Mouse (Mus musculus) adrenal gland, adult 8-10 months (tissue): ENCODE results near the gene Podxl. TPM values are rescaled to one million over a fixed set of nuclear protein-coding genes. Genes with fewer than 3 reads are reported as not detected.
"Not testable (repeated sequence)": the region's sequence is repeated elsewhere in the genome, so short reads cannot be mapped to it uniquely, and the experiment has no call there.

Source experiments
- DNase-seq: peaks from one replicate; pipeline ENCODE4 v3.0.0; 2022
- total RNA-seq, 4 experiments: library from RNA; stranded (reverse); gene quantifications; 2 replicates each; pipeline ENCODE4 v1.2.4; 2022

Gene Podxl
- total RNA-seq, 4 experiments from 2014 or later, result 37.3 to 73.1 (median 61.3) TPM

GRCm38 (mm10) chr6:31564901-31565391, 1.2 kb upstream of the Podxl start:
- DNase-seq, result no peak

- no peak for DNase-seq
Observed at GRCm38 (mm10) chr6:31564182-31564531, 376 bp upstream of the Podxl start.

GRCm38 (mm10) chr6:31562371-31563080, 1.3 kb downstream of the Podxl start:
- no peak for DNase-seq

- DNase-seq, result not testable (repeated sequence)
Observed at GRCm38 (mm10) chr6:31561948-31562347, 1.8 kb downstream of the Podxl start.

GRCm38 (mm10) chr6:31560138-31560959, 3.4 kb downstream of the Podxl start:
- DNase-seq, result no peak

GRCm38 (mm10) chr6:31556460-31557100, 7.2 kb downstream of the Podxl start:
- DNase-seq, result no peak

GRCm38 (mm10) chr6:31550876-31551532, 12.8 kb downstream of the Podxl start:
- no peak for DNase-seq

GRCm38 (mm10) chr6:31549361-31550051, 14.3 kb downstream of the Podxl start:
- peak; percentile 74 for DNase-seq

GRCm38 (mm10) chr6:31544318-31544717, 19.5 kb downstream of the Podxl start:
- DNase-seq, result no peak

GRCm38 (mm10) chr6:31540018-31540417, 23.8 kb downstream of the Podxl start:
- no peak for DNase-seq

- DNase-seq, result no peak
Observed at GRCm38 (mm10) chr6:31538112-31538511, 25.7 kb downstream of the Podxl start.

- DNase-seq, result no peak
Observed at GRCm38 (mm10) chr6:31537193-31537592, 26.6 kb downstream of the Podxl start.

GRCm38 (mm10) chr6:31534705-31535104, 29.1 kb downstream of the Podxl start:
- no peak for DNase-seq

GRCm38 (mm10) chr6:31531880-31532279, 31.9 kb downstream of the Podxl start:
- DNase-seq, result no peak

GRCm38 (mm10) chr6:31528339-31528738, 35.4 kb downstream of the Podxl start:
- DNase-seq, result no peak

- no peak for DNase-seq
Observed at GRCm38 (mm10) chr6:31527897-31528296, 35.9 kb downstream of the Podxl start.

GRCm38 (mm10) chr6:31526929-31527328, 36.9 kb downstream of the Podxl start:
- DNase-seq, result no peak

- DNase-seq, result no peak
Observed at GRCm38 (mm10) chr6:31525231-31525900, 38.4 kb downstream of the Podxl start.

- DNase-seq, result no peak
Observed at GRCm38 (mm10) chr6:31524647-31525046, 39.1 kb downstream of the Podxl start.

- no peak for DNase-seq
Observed at GRCm38 (mm10) chr6:31524121-31524520, 39.7 kb downstream of the Podxl start.

GRCm38 (mm10) chr6:31523657-31524056, 40.1 kb downstream of the Podxl start:
- no peak for DNase-seq
